Mouse (Mus musculus): ENCODE data around the gene Ralgapb. TPM values are rescaled to one million over a fixed set of nuclear protein-coding genes. Genes with fewer than 3 reads are reported as not detected.

The Ralgapb gene
- polyA plus RNA-seq (2014; fragmentation: Nextera tagmentation; extraction: Ambion mirVana): 22.8 and 25.7 TPM in 2 replicates

GRCm38 (mm10) chr2:158409595-158410021 lies at the start of gene Ralgapb:
Gene Ralgapb (plus strand): TSS chr2:158409848.
- H3K4me2 ChIP-seq (ENCODE audit: low read length): peak within 1 kb of the TSS; percentile 92
- H3K36me3 ChIP-seq (ENCODE audit: control insufficient read depth, insufficient read depth, low read length): no peaks in the 10 kb centered on the region
- ATAC-seq: peak; percentile 94
- H3K27ac ChIP-seq (ENCODE audit: low read depth, low read length): peak within 1 kb of the TSS; percentile 79
- WGBS: under 1% methylated on average over 46 of the region's 46 CpGs
- peak; percentile 99 for DNase-seq (ENCODE audit: low spot score)
- peak within 1 kb of the TSS; percentile 91 for H3K9ac ChIP-seq (ENCODE audit: low read length)
- H3K9me3 ChIP-seq (replicated peaks; ENCODE audit: control insufficient read depth, low read length): no peaks in the 10 kb centered on the region
- peak within 1 kb of the TSS; percentile 92 for H3K4me3 ChIP-seq (ENCODE audit: low read depth, low read length)
- peaks cover 15% of the 10 kb centered on the region for H3K4me1 ChIP-seq (ENCODE audit: control insufficient read depth, insufficient read depth, low read length)
- no peaks in the 10 kb centered on the region for H3K27me3 ChIP-seq (replicated peaks; ENCODE audit: control insufficient read depth, insufficient read depth, low read length)

GRCm38 (mm10) chr2:158360873-158361677 lies 48.6 kb upstream of the Ralgapb start:
- Histone ChIP-seq H3K9ac (ENCODE audit: low read length) (peak overlapping the region; percentile 92), H3K9me3 (replicated peaks; ENCODE audit: control insufficient read depth, low read length) (no peaks in the 10 kb centered on the region), H3K27me3 (replicated peaks; ENCODE audit: control insufficient read depth, insufficient read depth, low read length) (no peaks in the 10 kb centered on the region), H3K4me3 (ENCODE audit: low read depth, low read length) (peak overlapping the region; percentile 83), H3K4me1 (ENCODE audit: control insufficient read depth, insufficient read depth, low read length) (no peaks in the 10 kb centered on the region), H3K36me3 (ENCODE audit: control insufficient read depth, insufficient read depth, low read length) (peaks cover 43% of the 10 kb centered on the region), H3K27ac (ENCODE audit: low read depth, low read length) (peak overlapping the region; percentile 74), H3K4me2 (ENCODE audit: low read length) (peak overlapping the region; percentile 82)
- WGBS: under 1% methylated on average over 41 of the region's 41 CpGs
- peak; percentile 92 for ATAC-seq
- DNase-seq (ENCODE audit: low spot score): peak; percentile 97

- no peak overlapping the region; the same call in 1 of the 2 replicates for H3K27ac ChIP-seq (ENCODE audit: low read depth, low read length)
- H3K27me3 ChIP-seq (replicated peaks; ENCODE audit: control insufficient read depth, insufficient read depth, low read length): no peaks in the 10 kb centered on the region
- WGBS: 43% methylated on average over 8 of the region's 8 CpGs
- H3K4me3 ChIP-seq (ENCODE audit: low read depth, low read length): peak overlapping the region; percentile 83
- ATAC-seq (peak; percentile 61), DNase-seq (ENCODE audit: low spot score) (no peak)
- no peaks in the 10 kb centered on the region for H3K4me1 ChIP-seq (ENCODE audit: control insufficient read depth, insufficient read depth, low read length)
- peak overlapping the region; percentile 82; the same call in 1 of the 2 replicates for H3K4me2 ChIP-seq (ENCODE audit: low read length)
- H3K36me3 ChIP-seq (ENCODE audit: control insufficient read depth, insufficient read depth, low read length): peaks cover 36% of the 10 kb centered on the region
- H3K9me3 ChIP-seq (replicated peaks; ENCODE audit: control insufficient read depth, low read length): no peaks in the 10 kb centered on the region
- no peak overlapping the region for H3K9ac ChIP-seq (ENCODE audit: low read length)
Measured at GRCm38 (mm10) chr2:158361678-158362320, 47.8 kb upstream of the Ralgapb start.

GRCm38 (mm10) chr2:158364175-158364574 lies 45.5 kb upstream of the Ralgapb start:
- Histone ChIP-seq H3K36me3 (ENCODE audit: control insufficient read depth, insufficient read depth, low read length) (peaks cover 12% of the 10 kb centered on the region), H3K27ac (ENCODE audit: low read depth, low read length) (no peak overlapping the region), H3K4me1 (ENCODE audit: control insufficient read depth, insufficient read depth, low read length) (no peaks in the 10 kb centered on the region), H3K4me3 (ENCODE audit: low read depth, low read length) (no peak overlapping the region), H3K4me2 (ENCODE audit: low read length) (no peak overlapping the region), H3K9me3 (replicated peaks; ENCODE audit: control insufficient read depth, low read length) (no peaks in the 10 kb centered on the region), H3K27me3 (replicated peaks; ENCODE audit: control insufficient read depth, insufficient read depth, low read length) (no peaks in the 10 kb centered on the region), H3K9ac (ENCODE audit: low read length) (no peak overlapping the region)
- WGBS: 78% methylated on average over 4 of the region's 4 CpGs
- DNase-seq (ENCODE audit: low spot score) (no peak), ATAC-seq (no peak)

GRCm38 (mm10) chr2:158365099-158365850 lies 44.4 kb upstream of the Ralgapb start:
- ATAC-seq: no peak
- Histone ChIP-seq H3K27ac (ENCODE audit: low read depth, low read length) (no peak overlapping the region), H3K4me3 (ENCODE audit: low read depth, low read length) (no peak overlapping the region), H3K4me2 (ENCODE audit: low read length) (no peak overlapping the region), H3K4me1 (ENCODE audit: control insufficient read depth, insufficient read depth, low read length) (no peaks in the 10 kb centered on the region), H3K9ac (ENCODE audit: low read length) (no peak overlapping the region), H3K9me3 (replicated peaks; ENCODE audit: control insufficient read depth, low read length) (no peaks in the 10 kb centered on the region), H3K36me3 (ENCODE audit: control insufficient read depth, insufficient read depth, low read length) (peaks cover under 1% of the 10 kb centered on the region), H3K27me3 (replicated peaks; ENCODE audit: control insufficient read depth, insufficient read depth, low read length) (no peaks in the 10 kb centered on the region)
- 69% methylated on average over 12 of the region's 12 CpGs for WGBS
- no peak for DNase-seq (ENCODE audit: low spot score)

- no peak overlapping the region for H3K4me3 ChIP-seq (ENCODE audit: low read depth, low read length)
- no peak overlapping the region for H3K4me2 ChIP-seq (ENCODE audit: low read length)
- 93% methylated on average over 5 of the region's 5 CpGs for WGBS
- no peak for ATAC-seq
- no peaks in the 10 kb centered on the region for H3K9me3 ChIP-seq (replicated peaks; ENCODE audit: control insufficient read depth, low read length)
- no peak for DNase-seq (ENCODE audit: low spot score)
- no peak overlapping the region for H3K27ac ChIP-seq (ENCODE audit: low read depth, low read length)
- H3K9ac ChIP-seq (ENCODE audit: low read length): no peak overlapping the region
- no peaks in the 10 kb centered on the region for H3K27me3 ChIP-seq (replicated peaks; ENCODE audit: control insufficient read depth, insufficient read depth, low read length)
- no peaks in the 10 kb centered on the region for H3K4me1 ChIP-seq (ENCODE audit: control insufficient read depth, insufficient read depth, low read length)
- no peaks in the 10 kb centered on the region for H3K36me3 ChIP-seq (ENCODE audit: control insufficient read depth, insufficient read depth, low read length)
Measured at GRCm38 (mm10) chr2:158367654-158368053, 42.0 kb upstream of the Ralgapb start.

GRCm38 (mm10) chr2:158368313-158368712 lies 41.3 kb upstream of the Ralgapb start:
- whole genome bisulfite sequencing: 93% methylated on average over 8 of the region's 8 CpGs
- H3K36me3 ChIP-seq (ENCODE audit: control insufficient read depth, insufficient read depth, low read length): no peaks in the 10 kb centered on the region
- no peaks in the 10 kb centered on the region for H3K27me3 ChIP-seq (replicated peaks; ENCODE audit: control insufficient read depth, insufficient read depth, low read length)
- H3K4me3 ChIP-seq (ENCODE audit: low read depth, low read length): no peak overlapping the region
- H3K9ac ChIP-seq (ENCODE audit: low read length): no peak overlapping the region
- H3K4me2 ChIP-seq (ENCODE audit: low read length): no peak overlapping the region
- no peaks in the 10 kb centered on the region for H3K9me3 ChIP-seq (replicated peaks; ENCODE audit: control insufficient read depth, low read length)
- DNase-seq (ENCODE audit: low spot score) (no peak), ATAC-seq (no peak)
- H3K27ac ChIP-seq (ENCODE audit: low read depth, low read length): no peak overlapping the region
- H3K4me1 ChIP-seq (ENCODE audit: control insufficient read depth, insufficient read depth, low read length): no peaks in the 10 kb centered on the region

GRCm38 (mm10) chr2:158369474-158370172 lies 40.0 kb upstream of the Ralgapb start:
- Histone ChIP-seq H3K27me3 (replicated peaks; ENCODE audit: control insufficient read depth, insufficient read depth, low read length) (no peaks in the 10 kb centered on the region), H3K4me2 (ENCODE audit: low read length) (no peak overlapping the region), H3K4me1 (ENCODE audit: control insufficient read depth, insufficient read depth, low read length) (no peaks in the 10 kb centered on the region), H3K27ac (ENCODE audit: low read depth, low read length) (no peak overlapping the region), H3K4me3 (ENCODE audit: low read depth, low read length) (no peak overlapping the region), H3K9me3 (replicated peaks; ENCODE audit: control insufficient read depth, low read length) (no peaks in the 10 kb centered on the region), H3K9ac (ENCODE audit: low read length) (no peak overlapping the region), H3K36me3 (ENCODE audit: control insufficient read depth, insufficient read depth, low read length) (no peaks in the 10 kb centered on the region)
- ATAC-seq (no peak), DNase-seq (ENCODE audit: low spot score) (no peak)
- WGBS: 80% methylated on average over 3 of the region's 3 CpGs

Data from forebrain, embryonic 14.5 days (tissue).